Mouse (Mus musculus): ENCODE measurements at regions not wholly inside any gene's neighbourhood (a gene's known extent, or its start where the extent isn't known, plus 50 kb on each side); places are given as distances from the start of the nearest gene placed in this dataset.

GRCm38 (mm10) chr12:73491370-73491769, 54.8 kb downstream of the Tmem30b start:
- DNase-seq = no peak

DNA sequence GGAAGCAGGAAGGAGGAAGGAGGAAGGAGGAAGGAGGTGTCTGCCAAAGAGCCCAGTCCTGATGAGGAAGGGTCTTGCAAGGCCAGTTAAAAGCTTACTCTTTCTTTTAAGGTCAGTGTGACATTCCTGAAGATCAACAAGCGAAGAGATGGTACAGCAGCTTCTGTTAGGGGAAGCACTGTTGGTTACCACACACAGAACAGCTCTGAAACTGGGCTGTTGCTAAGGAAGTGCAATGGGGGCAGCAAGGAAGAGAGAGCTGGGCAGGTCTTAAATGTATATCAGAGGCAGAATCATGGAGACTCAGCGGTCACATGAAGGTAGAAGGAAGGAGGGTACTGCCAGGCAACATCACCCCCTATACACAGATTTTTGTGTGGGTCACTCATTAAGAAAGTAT, 63.3 kb downstream of the Tmem30b start:
- no peak for DNase-seq

GRCm38 (mm10) chr12:73482275-73482674, 63.9 kb downstream of the Tmem30b start:
- no peak for DNase-seq

- no peak for DNase-seq
Observed at GRCm38 (mm10) chr12:73481705-73482104, 64.5 kb downstream of the Tmem30b start.

GRCm38 (mm10) chr12:73481165-73481564, 65.0 kb downstream of the Tmem30b start:
- no peak for DNase-seq

- no peak for DNase-seq
Observed at GRCm38 (mm10) chr12:73480610-73480971, 65.6 kb downstream of the Tmem30b start.

DNA sequence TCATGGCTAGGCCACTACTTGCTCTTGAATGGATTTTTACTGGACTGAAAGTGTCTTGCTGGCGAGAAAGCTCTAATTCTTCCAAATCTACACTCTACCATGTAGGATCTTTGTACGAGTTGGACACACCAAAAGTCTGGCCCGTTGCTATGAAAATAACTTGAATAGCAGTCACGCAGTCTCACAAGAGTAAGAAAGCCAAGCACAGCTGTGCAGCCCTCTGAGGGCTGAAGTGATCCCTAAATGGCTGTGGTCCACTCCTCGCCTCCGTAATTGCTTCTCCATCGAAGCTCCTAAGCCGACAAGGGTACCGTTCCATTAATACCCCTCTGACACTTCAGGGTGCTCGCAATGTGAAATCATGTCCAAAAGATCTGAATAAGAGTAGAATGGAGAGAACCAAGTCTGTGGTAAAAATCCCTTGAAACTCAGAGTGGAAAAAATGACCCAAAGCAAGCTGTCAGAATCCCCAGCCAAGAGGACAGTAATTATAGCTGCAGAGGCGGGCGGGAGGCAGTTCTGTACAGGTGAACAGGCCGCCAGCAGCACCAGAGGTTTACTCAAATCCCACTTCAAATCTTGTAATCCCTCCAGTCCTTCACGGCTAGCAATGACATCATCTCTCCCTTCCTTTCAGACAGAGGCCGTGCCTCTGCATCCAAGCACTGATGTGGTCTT, 66.1 kb downstream of the Tmem30b start:
- peak; percentile 90 for DNase-seq

GRCm38 (mm10) chr12:73478641-73479040, 67.6 kb downstream of the Tmem30b start:
- DNase-seq = peak; percentile 77

DNA sequence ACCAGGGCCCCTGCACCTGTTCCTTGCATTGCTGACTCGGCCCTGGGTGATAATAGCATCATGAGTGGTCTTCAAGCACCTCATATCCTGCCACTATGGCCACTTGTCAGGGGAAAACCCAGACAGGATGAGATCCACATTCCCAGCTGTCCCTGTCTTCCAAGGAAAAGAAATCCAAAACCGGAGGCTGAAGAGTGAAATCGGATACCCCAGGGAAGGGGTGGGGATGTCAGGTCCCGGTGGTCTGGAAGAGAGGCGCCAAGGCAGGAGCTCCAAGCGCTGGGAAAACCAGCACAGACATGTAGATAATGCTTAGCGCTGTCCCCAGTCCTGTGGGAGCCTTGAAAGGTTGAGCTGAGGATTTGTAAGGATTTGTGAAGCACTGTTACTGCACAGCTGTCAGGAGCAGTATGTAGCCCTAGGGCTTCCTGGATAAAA, 69.8 kb downstream of the Tmem30b start:
- DNase-seq = no peak

DNA sequence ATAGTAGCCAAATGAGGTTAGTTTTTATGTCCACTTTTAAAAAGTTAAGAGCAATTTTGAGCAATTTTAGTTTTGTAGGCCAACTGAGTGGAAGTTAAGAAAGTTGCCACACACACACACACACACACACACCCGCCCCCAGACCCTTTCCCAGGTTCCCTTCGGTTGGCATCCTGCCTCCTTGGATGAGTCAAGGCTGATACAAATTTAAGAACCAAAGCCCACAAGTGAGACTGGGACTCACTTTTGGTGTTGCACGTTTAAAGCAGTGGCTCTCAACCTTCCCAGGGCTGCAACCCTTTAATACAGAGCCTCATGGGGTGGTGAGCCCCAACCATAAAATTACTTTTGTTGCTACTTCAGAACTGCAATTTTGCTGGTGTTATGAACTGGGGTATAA, 70.4 kb downstream of the Tmem30b start:
- no peak for DNase-seq

DNA sequence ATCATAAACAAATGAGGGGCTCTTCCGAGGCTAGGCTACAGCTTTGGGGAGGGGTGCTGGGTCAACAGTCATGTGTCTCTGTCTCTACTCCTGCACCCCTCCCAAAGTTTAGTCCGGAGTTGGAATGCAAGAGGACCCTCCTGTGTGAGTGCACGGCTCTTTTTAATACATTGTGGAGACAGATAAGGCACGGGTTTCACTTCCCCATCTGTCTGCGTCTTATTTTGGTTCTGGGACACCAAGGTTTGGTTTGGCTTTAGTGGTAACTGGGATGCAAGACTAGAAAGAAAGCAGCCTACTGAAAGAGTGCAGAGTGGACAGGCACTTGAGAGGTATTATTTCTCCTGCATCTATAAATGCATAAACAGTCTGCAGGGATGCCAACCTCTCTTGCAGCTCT, 71.2 kb downstream of the Tmem30b start:
- no peak for DNase-seq

GRCm38 (mm10) chr12:73473111-73473510, 73.1 kb downstream of the Tmem30b start:
- peak; percentile 1 for DNase-seq

DNA sequence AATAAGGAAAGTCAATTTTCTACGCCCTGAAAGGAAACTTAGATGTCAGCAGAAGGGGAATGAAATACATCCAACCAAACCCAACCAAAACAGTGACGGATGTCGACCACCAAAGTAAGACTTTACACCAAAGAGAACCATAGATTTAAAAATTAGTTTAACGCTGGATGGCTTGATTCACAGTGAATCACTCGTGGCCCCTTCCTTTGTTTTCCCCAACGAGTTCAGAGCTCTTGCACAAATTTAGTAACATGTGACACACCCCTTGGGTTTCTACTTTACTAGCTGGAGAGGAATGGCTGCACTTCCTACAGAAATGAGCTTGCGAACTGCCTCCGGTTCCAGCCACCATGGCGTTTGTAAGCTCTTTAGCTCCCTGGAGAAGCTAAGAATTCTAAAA, 74.2 kb downstream of the Tmem30b start:
- peak; percentile 70 for DNase-seq

DNA sequence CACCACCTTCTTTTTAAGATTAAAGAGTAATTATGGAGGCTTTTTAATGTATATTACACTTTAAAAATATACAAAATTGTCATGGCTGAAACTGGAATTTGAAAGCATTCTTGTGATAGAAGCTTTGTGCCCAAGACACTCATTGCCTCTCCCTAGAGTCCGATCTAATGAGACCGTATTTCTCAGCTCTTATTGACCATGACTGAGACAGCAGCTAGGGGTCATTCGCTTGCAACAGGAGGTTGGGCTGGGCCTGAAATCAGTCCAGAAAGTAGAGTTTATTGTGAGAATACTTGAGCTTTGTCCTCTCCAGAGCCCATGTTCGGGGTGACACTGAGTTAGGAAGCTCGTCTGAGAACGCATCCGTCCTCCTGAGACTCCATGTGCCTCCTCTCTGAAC, 79.7 kb downstream of the Tmem30b start:
- DNase-seq = peak; percentile 63

DNA sequence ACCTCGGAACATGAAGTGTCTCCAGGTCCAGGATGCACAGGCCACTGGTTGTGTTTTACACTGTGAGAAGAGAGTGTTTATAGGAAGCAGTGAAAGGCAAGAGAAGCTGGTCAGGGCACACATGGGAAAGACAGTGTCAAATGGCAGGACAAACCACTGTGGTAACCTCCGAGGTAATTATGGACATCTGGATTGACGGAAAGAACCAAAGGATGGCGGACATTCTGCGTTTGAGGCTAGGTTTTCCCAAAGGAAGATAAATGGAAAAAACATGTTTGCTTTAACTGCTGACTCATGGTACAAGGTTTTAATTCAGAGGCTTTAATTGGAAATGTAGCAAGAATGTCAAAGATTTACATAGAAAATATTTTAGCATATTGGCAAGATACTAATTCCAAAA, 80.2 kb downstream of the Tmem30b start:
- no peak for DNase-seq

- DNase-seq = peak; percentile 91
Observed at GRCm38 (mm10) chr12:73464311-73464710, 81.9 kb downstream of the Tmem30b start.

- DNase-seq = peak; percentile 98
Observed at GRCm38 (mm10) chr12:73462091-73462490, 84.1 kb downstream of the Tmem30b start.

DNA sequence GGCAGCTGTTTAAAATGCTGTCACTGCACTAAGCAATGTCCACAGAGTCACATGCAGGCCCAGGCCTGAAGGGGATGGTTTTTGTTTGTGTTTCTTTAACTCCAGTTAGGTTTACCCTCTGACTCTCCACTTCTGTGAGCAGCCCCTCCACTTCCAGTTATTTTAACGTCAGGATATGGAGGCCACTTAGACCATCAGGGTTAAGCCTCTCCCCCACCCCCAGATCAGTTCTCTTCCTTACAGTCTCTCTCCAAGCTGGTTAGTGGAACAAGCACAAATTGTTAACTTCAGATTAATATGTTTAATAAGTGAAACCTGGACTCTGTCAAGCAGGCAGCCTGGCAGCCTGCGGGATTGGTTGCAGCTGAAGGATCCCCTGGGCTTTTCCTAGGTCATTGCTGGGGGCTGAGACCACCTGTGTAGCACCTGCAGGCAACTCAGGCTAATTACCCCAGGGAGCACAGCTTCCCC, 85.9 kb downstream of the Tmem30b start:
- no peak for DNase-seq

- DNase-seq = peak; percentile 80
Observed at GRCm38 (mm10) chr12:73451257-73451656, 94.9 kb downstream of the Tmem30b start.

- peak; percentile 91 for DNase-seq
Observed at GRCm38 (mm10) chr12:73450541-73450940, 95.7 kb downstream of the Tmem30b start.

- peak; percentile 90 for DNase-seq
Observed at GRCm38 (mm10) chr12:73449911-73450520, 96.2 kb downstream of the Tmem30b start.

DNA sequence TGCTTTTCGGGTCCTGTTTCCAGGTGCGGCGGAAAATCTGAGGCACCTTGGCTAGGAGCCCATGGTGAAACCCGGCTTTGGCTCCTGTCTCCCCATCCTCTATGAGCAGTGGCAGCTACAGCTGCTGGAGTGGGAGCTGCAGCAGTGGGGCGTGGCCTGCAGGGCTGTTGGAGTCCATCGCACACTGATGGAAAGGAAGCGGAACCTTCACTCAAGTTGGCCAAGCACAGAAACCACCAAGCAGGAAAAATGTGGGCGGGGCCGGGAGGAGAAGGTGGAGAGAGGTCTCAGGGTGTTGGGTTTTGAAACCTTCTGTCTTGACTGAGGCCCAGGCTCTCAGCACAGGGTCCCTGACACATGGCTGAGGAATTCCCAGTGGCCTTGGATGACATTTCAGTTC, 97.1 kb downstream of the Tmem30b start:
- DNase-seq = peak; percentile 96

DNA sequence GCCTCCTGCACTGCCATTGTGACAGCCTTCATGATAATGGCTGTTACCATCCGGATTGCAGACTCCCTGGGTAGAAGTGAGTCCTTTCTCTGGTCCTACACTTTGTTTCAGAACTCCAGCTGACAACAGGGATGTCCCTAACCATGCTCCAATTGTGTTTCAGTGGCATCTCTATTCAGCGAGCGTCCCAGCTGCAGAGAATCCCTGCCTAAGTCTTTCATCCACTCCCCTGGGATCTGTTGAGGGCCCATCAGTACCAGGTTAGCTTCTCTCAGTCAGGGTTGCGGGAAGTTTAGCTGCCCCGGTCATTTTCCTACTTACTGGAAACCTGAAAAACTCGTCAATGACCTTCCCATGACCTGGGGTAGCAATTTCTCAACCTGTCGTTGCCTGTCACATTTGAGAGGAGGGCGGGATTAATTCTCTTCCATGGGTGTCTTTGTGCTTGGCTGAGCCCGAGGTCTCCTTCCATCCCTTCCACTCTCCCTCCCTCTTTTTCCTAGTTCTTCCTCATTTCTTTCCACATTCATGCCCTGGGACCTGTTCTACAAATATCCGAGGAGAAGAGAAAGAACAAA, 97.7 kb downstream of the Tmem30b start:
- DNase-seq = peak; percentile 81

DNA sequence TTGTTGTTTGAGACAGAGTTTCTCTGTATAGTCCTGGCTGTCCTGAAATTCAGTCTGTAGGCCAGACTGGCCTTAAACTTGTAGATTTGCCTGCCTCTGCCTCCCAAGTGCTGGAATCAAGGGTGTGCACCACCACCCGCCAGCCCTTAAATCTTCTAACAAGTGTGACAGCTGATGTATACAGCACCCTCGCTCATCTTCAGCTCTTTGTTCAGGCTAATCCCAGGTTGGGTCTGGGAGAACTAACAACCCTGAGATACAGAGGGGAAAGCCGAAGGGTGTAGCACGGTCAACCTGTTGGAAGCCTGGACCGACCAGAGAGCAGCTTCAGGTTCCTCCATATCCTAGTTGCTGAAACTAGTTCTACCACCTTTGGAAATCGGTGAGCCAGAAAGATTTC, 99.0 kb downstream of the Tmem30b start:
- peak; percentile 70 for DNase-seq

Measured in heart, adult 11 months (tissue).